Mouse (Mus musculus): ENCODE data around the gene Rrp8. TPM values are rescaled to one million over a fixed set of nuclear protein-coding genes. Genes with fewer than 3 reads are reported as not detected.

Gene Rrp8
- 21.7 TPM for polyA plus RNA-seq (2014; fragmentation: Illumina TruSeq; extraction: RNeasy Lipid Tissue Mini Kit (QIAGEN cat#74804); ENCODE audit: low read depth, low replicate concordance)

DNA sequence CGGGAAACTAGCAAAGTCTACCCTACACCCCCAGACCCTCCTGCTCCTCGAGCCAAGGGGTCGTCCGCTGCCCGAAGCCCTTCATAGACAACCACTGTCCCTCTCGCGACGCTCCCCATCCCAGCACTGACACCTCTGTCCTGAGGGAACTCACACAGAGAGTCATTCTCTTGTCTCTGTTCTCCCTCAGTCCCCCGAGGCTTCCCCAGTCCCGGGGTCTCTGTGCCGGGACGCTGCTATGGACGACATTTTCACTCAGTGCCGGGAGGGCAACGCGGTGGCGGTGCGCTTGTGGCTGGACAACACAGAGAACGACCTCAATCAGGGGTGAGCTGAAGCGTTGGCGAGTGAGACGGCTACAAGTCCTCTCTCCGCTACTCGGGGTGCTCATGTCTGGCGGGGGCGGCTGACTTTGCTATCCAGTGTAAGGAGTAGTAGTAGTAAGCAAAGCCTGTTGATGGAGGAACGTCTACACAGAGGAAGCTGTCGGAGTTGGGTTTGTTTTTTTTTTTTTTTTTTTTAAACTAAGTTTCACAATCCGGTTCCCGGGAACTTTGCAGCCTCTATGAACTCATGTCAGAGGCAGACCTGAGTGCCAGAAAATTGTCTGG lies at the start of gene Rrp8:
Gene Rrp8, minus strand, starts transcription at position 475 of the 611 bp plus-strand sequence.

DNA sequence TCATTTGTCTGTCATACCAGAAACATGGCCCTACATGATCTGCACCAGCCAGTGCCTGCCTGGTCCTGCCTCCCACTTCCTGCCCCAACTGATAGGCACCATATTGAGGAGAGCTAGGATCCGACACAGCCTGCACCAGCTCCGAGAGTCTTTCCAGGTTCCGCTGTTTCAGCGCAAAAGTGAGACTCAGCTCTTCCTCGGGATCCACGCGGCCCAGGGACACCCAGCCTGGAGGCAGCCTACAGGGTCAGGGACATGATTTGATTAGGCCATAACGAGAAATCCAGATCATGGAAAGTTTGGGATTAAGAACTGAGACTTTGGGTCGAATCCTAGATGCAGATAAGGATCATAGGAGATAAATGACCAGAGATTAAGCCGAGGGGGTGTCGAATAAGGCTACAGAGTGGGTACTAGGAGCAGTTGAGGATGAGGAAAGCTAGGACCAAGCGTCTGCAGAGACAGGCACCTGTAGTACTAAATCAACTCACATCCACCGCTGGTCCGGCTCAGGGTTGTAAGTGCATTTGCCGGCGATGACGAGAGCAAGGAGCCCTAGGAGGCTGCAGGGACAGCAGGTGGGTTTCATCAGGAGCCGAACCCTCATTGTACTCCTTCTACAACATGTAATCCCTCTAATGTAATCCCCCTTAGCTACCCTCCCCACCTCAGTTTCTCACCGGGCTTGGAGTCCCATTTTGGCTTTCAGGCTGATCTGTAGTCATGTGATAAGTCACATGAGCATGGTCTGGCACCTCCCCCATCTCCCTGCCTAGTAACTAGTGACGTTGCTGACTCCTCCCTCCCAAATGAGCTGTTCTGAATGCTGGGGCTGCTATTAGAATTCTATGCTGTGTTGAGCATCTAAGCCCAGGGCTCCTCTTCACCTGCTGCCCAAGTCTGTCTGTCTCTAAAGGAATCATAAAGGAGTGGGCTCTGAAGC lies 14.6 kb upstream of the Rrp8 start, which contains the start of gene Tpp1:
Gene Tpp1, minus strand, starts transcription at position 745 of the 943 bp plus-strand sequence.

DNA sequence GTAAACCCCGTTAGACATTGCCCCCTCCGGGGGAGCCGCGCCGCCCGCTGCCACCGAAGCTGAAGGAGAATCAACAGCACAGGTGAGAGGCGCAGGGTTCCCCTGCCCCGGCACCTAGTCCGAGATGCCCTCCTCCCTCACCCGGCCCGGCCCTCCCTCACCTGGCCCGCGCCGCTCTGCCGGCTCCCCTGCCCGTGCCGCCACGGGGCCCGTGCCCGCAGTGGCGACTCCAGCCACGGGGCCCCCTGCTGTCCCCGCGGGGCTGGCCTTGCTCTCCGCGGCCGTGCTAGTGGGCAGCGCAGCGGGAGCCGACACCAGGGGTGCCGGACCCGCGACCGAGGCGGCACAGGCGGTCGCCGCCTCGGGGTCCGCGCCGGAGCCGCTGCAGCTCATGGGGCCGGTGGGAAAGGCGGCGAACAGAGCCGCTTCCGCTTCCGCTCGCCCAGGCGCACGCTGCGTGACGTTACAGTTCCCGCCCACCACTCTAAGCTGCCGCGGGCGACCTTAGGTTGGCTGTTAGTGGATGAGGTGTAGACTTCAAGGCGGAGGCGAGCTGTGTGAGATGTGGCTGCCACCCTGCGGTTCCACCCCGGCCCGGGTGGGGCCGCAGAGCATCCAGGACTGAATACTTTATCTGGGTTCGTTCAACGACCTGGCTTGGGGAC lies 6.9 kb upstream of the Rrp8 start, which contains the start of gene Taf10:
Gene Taf10, minus strand, starts transcription at position 436 of the 665 bp plus-strand sequence.

DNA sequence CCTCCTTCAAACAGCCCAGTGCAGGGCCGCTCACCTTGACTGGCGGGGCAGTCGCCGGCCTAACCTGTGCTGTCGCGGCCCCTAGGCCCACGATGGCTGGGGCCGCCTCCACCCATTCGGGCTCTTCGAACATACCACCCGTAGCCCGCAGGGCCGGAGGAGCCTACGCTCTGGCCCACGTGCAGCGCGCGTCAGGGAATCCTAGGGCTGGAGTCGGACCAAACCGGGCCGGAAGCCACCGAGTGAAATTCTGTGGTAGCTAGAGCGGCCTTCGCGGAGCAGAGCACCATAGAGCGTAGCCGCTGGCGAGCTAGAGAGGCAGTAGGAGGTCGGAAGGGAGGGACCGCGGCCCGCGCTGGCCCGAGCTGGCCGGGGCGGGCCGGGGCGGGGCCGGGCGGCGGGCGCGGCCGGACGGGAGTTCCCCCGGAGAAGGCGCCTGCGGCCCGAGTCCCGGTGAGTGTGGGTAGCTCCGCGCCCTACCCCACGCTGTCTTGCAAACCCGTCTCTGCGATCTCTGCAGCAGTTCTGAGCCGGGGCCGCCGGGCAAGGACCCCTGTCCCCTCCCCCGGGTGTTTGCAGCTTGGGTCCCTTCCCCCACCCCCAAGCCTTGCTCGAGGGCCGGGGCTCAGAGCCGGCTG lies 802 bp downstream of the Rrp8 start, which contains the start of gene Ilk:
Gene Ilk, plus strand, starts transcription at position 329 of the 638 bp plus-strand sequence.

Other genes with a start within 250 kb of the Rrp8 start
- 9.9 TPM for gene Smpd1, start 183.0 kb downstream of the Rrp8 start, polyA plus RNA-seq (2014; fragmentation: Illumina TruSeq; extraction: RNeasy Lipid Tissue Mini Kit (QIAGEN cat#74804); ENCODE audit: low read depth, low replicate concordance)
- gene Apbb1, start 155.7 kb downstream of the Rrp8 start, polyA plus RNA-seq (2014; fragmentation: Illumina TruSeq; extraction: RNeasy Lipid Tissue Mini Kit (QIAGEN cat#74804); ENCODE audit: low read depth, low replicate concordance) = 2.7 TPM
- not detected for gene Hpx, start 137.2 kb downstream of the Rrp8 start, polyA plus RNA-seq (2014; fragmentation: Illumina TruSeq; extraction: RNeasy Lipid Tissue Mini Kit (QIAGEN cat#74804); ENCODE audit: low read depth, low replicate concordance)
- 5.3 TPM for gene Trim3, start 103.8 kb downstream of the Rrp8 start, polyA plus RNA-seq (2014; fragmentation: Illumina TruSeq; extraction: RNeasy Lipid Tissue Mini Kit (QIAGEN cat#74804); ENCODE audit: low read depth, low replicate concordance)
- 29.8 TPM for gene Timm10b, start 97.3 kb downstream of the Rrp8 start, polyA plus RNA-seq (2014; fragmentation: Illumina TruSeq; extraction: RNeasy Lipid Tissue Mini Kit (QIAGEN cat#74804); ENCODE audit: low read depth, low replicate concordance)
- 9.8 TPM for gene Arfip2, start 97.0 kb downstream of the Rrp8 start, polyA plus RNA-seq (2014; fragmentation: Illumina TruSeq; extraction: RNeasy Lipid Tissue Mini Kit (QIAGEN cat#74804); ENCODE audit: low read depth, low replicate concordance)
- gene Gm45799, start 96.8 kb downstream of the Rrp8 start, polyA plus RNA-seq (2014; fragmentation: Illumina TruSeq; extraction: RNeasy Lipid Tissue Mini Kit (QIAGEN cat#74804); ENCODE audit: low read depth, low replicate concordance) = 0.65 TPM
- 3.4 TPM for gene Dnhd1, start 86.6 kb downstream of the Rrp8 start, polyA plus RNA-seq (2014; fragmentation: Illumina TruSeq; extraction: RNeasy Lipid Tissue Mini Kit (QIAGEN cat#74804); ENCODE audit: low read depth, low replicate concordance)
- gene Ilk, start 793 bp downstream of the Rrp8 start, polyA plus RNA-seq (2014; fragmentation: Illumina TruSeq; extraction: RNeasy Lipid Tissue Mini Kit (QIAGEN cat#74804); ENCODE audit: low read depth, low replicate concordance) = 41.7 TPM
- gene Taf10, start 7.0 kb upstream of the Rrp8 start, polyA plus RNA-seq (2014; fragmentation: Illumina TruSeq; extraction: RNeasy Lipid Tissue Mini Kit (QIAGEN cat#74804); ENCODE audit: low read depth, low replicate concordance) = 8.3 TPM
- 183 TPM for gene Tpp1, start 14.8 kb upstream of the Rrp8 start, polyA plus RNA-seq (2014; fragmentation: Illumina TruSeq; extraction: RNeasy Lipid Tissue Mini Kit (QIAGEN cat#74804); ENCODE audit: low read depth, low replicate concordance)
- 0.08 TPM for gene Dchs1, start 50.3 kb upstream of the Rrp8 start, polyA plus RNA-seq (2014; fragmentation: Illumina TruSeq; extraction: RNeasy Lipid Tissue Mini Kit (QIAGEN cat#74804); ENCODE audit: low read depth, low replicate concordance)
- gene Mrpl17, start 73.7 kb upstream of the Rrp8 start, polyA plus RNA-seq (2014; fragmentation: Illumina TruSeq; extraction: RNeasy Lipid Tissue Mini Kit (QIAGEN cat#74804); ENCODE audit: low read depth, low replicate concordance) = 13.9 TPM
- 22.4 TPM for gene Gm4070, start 216.6 kb upstream of the Rrp8 start, polyA plus RNA-seq (2014; fragmentation: Illumina TruSeq; extraction: RNeasy Lipid Tissue Mini Kit (QIAGEN cat#74804); ENCODE audit: low read depth, low replicate concordance)

Data from kidney, adult 10 weeks (tissue).